Mouse (Mus musculus): ENCODE results near the gene Mmp25.

GRCm38 (mm10) chr17:23653324-23653723 lies 8.2 kb upstream of the Mmp25 start:
- TF ChIP-seq CTCF (conservative IDR thresholded peaks at IDR 0.05; ENCODE audit: low read length) (no peak), POU5F1 (IDR thresholded peaks at IDR 0.05; ENCODE audit: borderline replicate concordance, low read length) (no peak), NANOG (IDR thresholded peaks at IDR 0.05; ENCODE audit: borderline replicate concordance, low read length) (no peak)
